Mouse (Mus musculus) stomach, postnatal 0 days (tissue): ENCODE measurements around the gene Synpo2l.

ENCODE experiments used
- CTCF ChIP-seq: IDR thresholded peaks from 2 replicates; pipeline ENCODE4 v1.5.1; 2016; ENCODE audit warnings: antibody characterized with exemption, low read depth, mild to moderate bottlenecking, moderate library complexity
- EP300 ChIP-seq: optimal IDR thresholded peaks from 2 replicates; pipeline ENCODE3; 2016; ENCODE audit warnings: antibody characterized with exemption

DNA sequence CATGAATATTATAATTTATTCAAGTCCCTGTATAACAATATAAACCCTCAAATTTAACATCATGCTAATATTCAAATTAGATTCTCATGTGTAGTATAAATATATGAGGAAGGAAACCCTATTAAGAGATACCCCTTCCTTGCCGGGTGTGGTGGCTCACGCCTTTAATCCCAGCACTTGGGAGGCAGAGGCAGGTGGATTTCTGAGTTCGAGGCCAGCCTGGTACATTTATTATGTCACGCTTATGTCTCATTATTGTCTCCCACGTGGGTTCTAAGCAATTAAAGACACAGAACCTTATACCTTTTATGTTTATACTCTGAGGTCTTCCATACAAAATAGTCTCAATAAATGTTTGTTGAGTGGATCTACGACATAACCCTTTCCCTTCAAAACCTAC, 29.5 kb downstream of the Synpo2l start:
- TF ChIP-seq CTCF (no peak), EP300 (no peak)
